8 mouse cellular contexts compared by ENCODE assay signal in genomic region chr9:22085022-22085834, GRCm38 (mm10). TPM values are rescaled to one million over a fixed set of nuclear protein-coding genes. Genes with fewer than 3 reads are reported as not detected.
DNase-seq lines count a peak whose midpoint lies in the region; ATAC-seq and TF ChIP-seq lines count a peak whose summit lies in the region.

TSS of gene Ecsit (minus strand) at chr9:22085438.

- peak within 1 kb of the TSS; percentile 96 for H3K4me3 ChIP-seq in gastrocnemius, adult 2 months
- H3K4me3 ChIP-seq in hindbrain, postnatal 0 days (ENCODE audit: low read length) = peak within 1 kb of the TSS; percentile 76
- peak within 1 kb of the TSS; percentile 65 for H3K4me3 ChIP-seq in left cerebral cortex, adult 2 months

- 0 out of 2 replicates have a peak, but pooled peaks cover 5% of the 10 kb centered on the region for H3K4me1 ChIP-seq in hindbrain, postnatal 0 days (ENCODE audit: insufficient read depth, low read length)

- peak; percentile 100 for ATAC-seq in common myeloid progenitor, adult 5-6 weeks (replicated peaks; ENCODE audit: low read depth, poor library complexity, severe bottlenecking)
- peak; percentile 99 for ATAC-seq in hindbrain, postnatal 0 days
- peak; percentile 100 for ATAC-seq in megakaryocyte, adult 5-6 weeks (ENCODE audit: poor library complexity, severe bottlenecking)

- peak within 1 kb of the TSS; percentile 92 for H3K27ac ChIP-seq in gastrocnemius, adult 2 months
- peak within 1 kb of the TSS; percentile 78 for H3K27ac ChIP-seq in hindbrain, postnatal 0 days
- H3K27ac ChIP-seq in left cerebral cortex, adult 2 months = peak within 1 kb of the TSS; percentile 94

- H3K9ac ChIP-seq in hindbrain, postnatal 0 days (replicated peaks; ENCODE audit: low read length) = peak within 1 kb of the TSS; percentile 66

- under 1% methylated on average over 48 of the region's 48 CpGs for WGBS in hindbrain, postnatal 0 days

- peak; percentile 96 for DNase-seq in ZHBTc4 (ENCODE audit: low read depth, low spot score)
- peak; percentile 94 for DNase-seq in gastrocnemius, adult 2 months
- DNase-seq in hindbrain, postnatal 0 days (ENCODE audit: low spot score) = peak; percentile 97
- peak; percentile 92 to 96 for DNase-seq in left cerebral cortex, adult 2 months (ENCODE audit: extremely low spot score in 1 of 2, low spot score in 2 of 2)
- peak; percentile 97 to 98 for DNase-seq in right cerebral cortex, adult 2 months (ENCODE audit: low spot score in 2 of 2)
- DNase-seq in urinary bladder, postnatal 14 days (ENCODE audit: low spot score) = peak; percentile 94

- H3K36me3 ChIP-seq in hindbrain, postnatal 0 days (ENCODE audit: insufficient read depth, low read length) = no peaks in the 10 kb centered on the region

- intact Hi-C loops in gastrocnemius, adult 2 months (cut with DNase I) = loop anchor here (1.0 kb wide), 1 partner anchor 14 kb away; the partner anchor contains the start of genes Gm49318 and Zfp653
- intact Hi-C loops in left cerebral cortex, adult 2 months (cut with DNase I) = loop anchor here (1.0 kb wide), 1 partner anchor 32 kb away; the partner anchor contains the start of gene Elof1

- no peak for TF ChIP-seq CTCF in gastrocnemius, adult 2 months (IDR thresholded peaks at IDR 0.05)
- TF ChIP-seq CTCF in hindbrain, postnatal 0 days (IDR thresholded peaks at IDR 0.05; ENCODE audit: low read depth) = no peak
- TF ChIP-seq CTCF in left cerebral cortex, adult 2 months (IDR thresholded peaks at IDR 0.05) = no peak

- peak within 1 kb of the TSS; percentile 69 for H3K4me2 ChIP-seq in hindbrain, postnatal 0 days (ENCODE audit: low read depth, low read length)

- no peaks in the 10 kb centered on the region for H3K9me3 ChIP-seq in hindbrain, postnatal 0 days (ENCODE audit: low read length)

- H3K27me3 ChIP-seq in hindbrain, postnatal 0 days (ENCODE audit: insufficient read depth, low read length) = no peaks in the 10 kb centered on the region

RNA-seq across cellular contexts. Expression of gene Ecsit, which starts in this region (rescaled TPM):
- total RNA-seq in common myeloid progenitor, adult 5-6 weeks (2017) = 16.6 and 23.6 TPM in 2 replicates
- total RNA-seq in gastrocnemius, adult 2 months (2021) = 10 to 100 TPM; 84.5 to 96.6 TPM
- 59.9 and 68.8 TPM in 2 replicates for total RNA-seq in hindbrain, postnatal 0 days (2014; rRNA removed)
- 51.0 and 56.0 TPM in 2 replicates for polyA plus RNA-seq in hindbrain, postnatal 0 days (2015; fragmentation: Nextera tagmentation; extraction: Ambion mirVana)
- 10 to 100 TPM; 43.0 to 46.8 TPM for total RNA-seq in left cerebral cortex, adult 2 months (2021)
- total RNA-seq in megakaryocyte, adult 5-6 weeks (2015) = 3.9 and 5.0 TPM in 2 replicates
- 10.8 and 11.1 TPM in 2 replicates for total RNA-seq in megakaryocyte, adult 5-6 weeks (2017)

Comparison
In these comparisons a context has a peak if more than half of its experiments do, and no peak if none do; other contexts are left out.
1. Peak in every context shown above with its lines: DNase-seq, ATAC-seq, H3K4me3 ChIP-seq and H3K27ac ChIP-seq.